In genomic region chr10:119427653-119428052, GRCm38 (mm10) we compare ENCODE assay signal across 21 mouse cellular contexts. TPM values are rescaled to one million over a fixed set of nuclear protein-coding genes. Genes with fewer than 3 reads are reported as not detected.
"Had no signal": no experiment of that assay in that cellular context is flagged by ENCODE, and none has a peak within 500 bp of the region (broad histone marks: within the 10 kb centered on the region; RNA-seq: fewer than 3 reads in every experiment).

No protein-coding gene starts in this region.

- H3K4me3 ChIP-seq: lung, embryonic 15.5 days; megakaryocyte, embryonic 14.5 days; midbrain, embryonic 12.5 days; neural tube, embryonic 12.5 days; stomach, embryonic 15.5 days had no signal

- H3K36me3 ChIP-seq: lung, embryonic 15.5 days; midbrain, embryonic 12.5 days; neural tube, embryonic 12.5 days; stomach, embryonic 15.5 days had no signal

- H3K9me3 ChIP-seq: lung, embryonic 15.5 days; midbrain, embryonic 12.5 days; neural tube, embryonic 12.5 days; stomach, embryonic 15.5 days had no signal

- H3K27ac ChIP-seq: liver, embryonic 14.5 days; lung, embryonic 15.5 days; macrophage; midbrain, embryonic 12.5 days; neural tube, embryonic 12.5 days; stomach, embryonic 15.5 days; stomach, postnatal 0 days had no signal

- H3K4me2 ChIP-seq: lung, embryonic 15.5 days; midbrain, embryonic 12.5 days; neural tube, embryonic 12.5 days; stomach, embryonic 15.5 days had no signal

- DNase-seq: lung, adult 2 months; lung, postnatal 14 days; lung, postnatal 36 days; midbrain, embryonic 14.5 days; right cerebral cortex, postnatal 14 days; thymus, adult 2 months; thymus, postnatal 25 days; thymus, postnatal 4 days had no signal

- H3K27me3 ChIP-seq: lung, embryonic 15.5 days; megakaryocyte, embryonic 14.5 days; midbrain, embryonic 12.5 days; neural tube, embryonic 12.5 days; stomach, embryonic 15.5 days had no signal

- ATAC-seq: lung, postnatal 0 days had no signal

- H3K4me1 ChIP-seq: lung, embryonic 15.5 days; megakaryocyte, embryonic 14.5 days; midbrain, embryonic 12.5 days; neural tube, embryonic 12.5 days; stomach, embryonic 15.5 days had no signal

- H3K9ac ChIP-seq: liver, embryonic 14.5 days; lung, embryonic 15.5 days; midbrain, embryonic 12.5 days; neural tube, embryonic 12.5 days; stomach, embryonic 15.5 days had no signal

RNA-seq across cellular contexts. Expression of gene Grip1, which starts 26.0 kb away (rescaled TPM):
- total RNA-seq: megakaryocyte progenitor cell, adult 5-6 weeks; monocyte, adult 5-6 weeks; neutrophil, adult 5-6 weeks had no signal
- polyA plus RNA-seq: macrophage; spleen, adult 2 months had no signal
